Mouse (Mus musculus) neural tube, embryonic 10.5 days (tissue): Measurements from ENCODE around the gene Fancc.

Experiments
- DNase-seq: peaks from one replicate; pipeline ENCODE4 v3.0.0-alpha.2; 2017; ENCODE audit warnings: low spot score; ENCODE audit errors: extremely low spot score

Fancc gene

DNA sequence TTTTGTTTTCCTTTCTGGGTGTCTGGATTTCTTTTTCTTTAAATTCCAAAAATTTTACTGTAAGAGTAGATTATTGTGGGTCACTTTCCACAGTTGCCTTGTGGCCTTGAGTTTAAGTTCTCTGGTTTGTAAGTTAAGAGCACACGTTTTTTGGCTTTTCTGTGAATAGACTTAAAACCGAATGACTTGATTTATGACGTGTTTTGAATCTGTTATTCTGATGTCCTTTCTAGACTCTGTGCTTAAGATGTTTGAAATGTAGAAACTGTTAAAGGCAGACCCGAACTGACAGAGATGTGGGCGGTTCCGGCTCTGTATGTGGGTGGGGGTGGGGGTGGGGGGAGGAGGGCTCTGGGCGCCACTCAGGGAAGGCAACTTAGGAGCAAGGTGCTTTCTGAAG, 250.0 kb downstream of the Fancc start:
- no peak for DNase-seq

- no peak for DNase-seq
These were observed 250.6 kb downstream of the Fancc start for GRCm38 (mm10) chr13:63246332-63246940.

DNA sequence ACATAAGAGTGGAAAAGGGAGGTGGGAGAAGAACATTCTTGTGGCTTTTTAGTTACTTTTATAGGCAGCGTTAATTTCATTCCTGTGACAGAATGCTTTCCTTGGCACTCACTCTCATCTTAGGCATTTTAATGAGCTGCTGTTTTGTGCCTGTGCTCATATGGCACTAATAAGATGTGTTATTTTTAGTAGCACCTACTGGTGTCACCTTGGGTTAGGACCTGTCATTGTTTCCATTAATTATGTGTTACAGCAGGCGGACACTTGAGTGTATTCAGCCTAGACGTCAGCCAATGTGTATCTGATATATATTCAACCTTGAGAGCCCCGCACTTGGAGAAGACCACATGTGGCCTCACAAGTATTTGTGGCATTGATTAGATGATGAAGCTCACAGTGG, 251.3 kb downstream of the Fancc start:
- no peak for DNase-seq

- DNase-seq, result no peak
These were observed 251.9 kb downstream of the Fancc start for GRCm38 (mm10) chr13:63245218-63245617.

GRCm38 (mm10) chr13:63244425-63244824, 252.7 kb downstream of the Fancc start:
- no peak for DNase-seq

DNA sequence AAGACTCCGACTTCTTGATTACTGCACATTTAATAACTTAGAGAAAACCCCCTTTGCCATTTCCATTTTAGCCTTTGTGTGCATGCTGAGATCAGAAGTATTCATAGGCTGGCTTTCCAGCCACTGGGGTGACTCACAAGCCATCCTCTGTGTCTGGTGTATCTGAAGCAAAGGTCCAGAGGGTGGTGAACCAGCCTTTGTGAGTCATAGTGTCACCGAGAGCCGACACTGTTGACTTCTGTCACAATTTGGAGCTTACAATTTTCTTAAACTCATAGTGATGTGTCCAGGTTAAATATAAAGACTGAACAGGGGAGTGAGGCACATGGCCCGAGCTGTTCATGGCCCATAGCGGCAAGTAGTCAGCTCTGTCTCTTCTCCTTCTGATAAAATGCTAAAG, 253.5 kb downstream of the Fancc start:
- DNase-seq, result no peak

- no peak for DNase-seq
These were observed 254.5 kb downstream of the Fancc start for GRCm38 (mm10) chr13:63242401-63243192.

DNA sequence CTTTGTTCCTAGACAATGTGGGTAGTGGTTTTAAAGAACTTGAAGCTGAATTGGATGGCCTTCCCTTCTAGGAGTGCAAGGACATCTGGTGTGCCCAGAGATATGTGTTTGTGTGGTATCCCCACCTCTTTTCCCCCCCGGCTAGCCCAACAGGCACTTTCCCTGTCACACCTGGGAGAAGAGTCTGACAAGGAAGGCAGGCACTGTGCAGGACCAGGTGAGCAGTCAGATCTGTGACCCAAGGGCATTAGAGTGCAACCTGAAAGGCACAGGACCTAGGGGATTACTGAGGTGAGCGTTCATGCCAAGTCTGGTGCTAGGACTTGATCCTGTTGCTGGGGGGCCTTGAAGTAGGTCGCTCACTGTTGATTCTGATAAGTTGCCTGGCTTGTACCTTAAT, 255.4 kb downstream of the Fancc start:
- DNase-seq, result no peak

DNA sequence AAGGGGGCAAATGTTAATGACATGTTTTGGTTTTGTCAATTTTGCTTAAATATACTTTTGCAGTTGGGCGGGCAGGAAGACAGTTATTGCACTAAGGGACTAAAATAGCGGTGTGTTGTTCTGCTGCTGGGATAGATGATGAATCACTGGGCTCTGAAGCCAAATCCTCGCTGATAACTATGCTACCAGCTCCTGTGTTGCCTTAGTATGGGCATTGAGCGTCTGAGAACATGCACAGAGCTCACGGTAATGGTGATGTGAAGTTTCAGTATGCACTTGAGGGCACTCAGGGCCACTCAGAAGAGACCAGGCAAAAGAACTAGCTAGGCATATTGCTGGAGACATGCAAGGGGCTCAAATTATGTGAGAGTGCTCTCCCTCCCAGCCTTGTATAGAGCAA, 256.2 kb downstream of the Fancc start:
- DNase-seq, result no peak

DNA sequence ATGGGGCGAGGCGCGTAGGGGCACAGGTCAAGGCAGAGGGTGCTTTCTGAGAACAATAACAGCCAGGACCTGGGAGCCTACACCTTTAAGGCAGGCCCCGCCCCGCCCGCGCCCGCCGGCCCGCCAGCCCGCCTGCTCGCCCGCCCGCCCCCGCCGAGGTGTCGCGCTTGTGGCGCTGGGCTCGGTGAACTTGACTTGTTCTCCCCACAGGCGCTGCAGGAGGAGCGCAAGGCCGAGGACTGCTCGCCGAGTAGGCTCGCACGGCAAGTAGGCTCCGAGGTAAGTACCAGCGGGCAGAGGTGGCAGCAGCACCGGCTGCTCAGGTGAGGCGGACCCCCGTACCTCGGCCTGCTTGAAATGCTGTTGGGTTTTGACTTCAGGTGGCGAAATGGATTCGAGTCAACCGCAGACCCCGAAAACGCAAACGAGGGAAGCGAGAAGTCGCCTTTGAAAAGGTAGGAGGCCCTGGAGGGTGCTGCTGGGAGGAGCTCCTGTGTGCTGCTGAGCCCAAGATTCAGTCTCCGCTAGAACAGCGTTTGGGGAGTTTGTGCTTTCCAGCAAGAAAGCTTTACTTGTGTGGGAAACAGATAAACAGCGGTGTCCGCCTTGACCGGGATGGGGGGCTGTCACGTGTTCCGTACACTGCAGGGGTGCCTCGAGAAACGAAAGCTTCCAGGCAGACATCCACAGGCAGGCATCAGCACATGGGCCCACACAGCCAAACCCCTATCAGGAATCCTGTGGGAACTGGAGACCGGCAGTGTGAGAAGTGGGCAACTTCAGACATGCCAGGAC, 257.0 kb downstream of the Fancc start:
- DNase-seq, result peak; percentile 77

GRCm38 (mm10) chr13:63239301-63239804, 257.7 kb downstream of the Fancc start:
- DNase-seq, result no peak

DNA sequence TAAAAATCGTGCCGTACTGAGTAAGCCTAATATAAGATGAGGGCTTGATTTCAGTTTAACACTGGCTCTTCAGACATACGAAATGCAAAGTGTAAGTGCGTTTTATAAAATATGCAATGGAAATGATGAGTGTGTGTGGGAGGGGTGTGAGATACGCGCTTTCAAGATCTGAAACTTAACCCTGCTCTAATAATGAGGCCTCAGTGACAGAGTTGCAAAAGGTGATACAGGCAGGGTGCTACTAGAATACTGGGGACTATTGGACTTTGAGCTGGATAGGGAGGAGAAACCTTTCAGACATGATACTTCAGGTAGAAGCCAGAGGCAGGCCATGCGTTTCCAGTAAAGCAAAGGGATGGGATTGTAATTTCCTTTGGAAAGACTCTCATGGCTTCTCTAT, 259.0 kb downstream of the Fancc start:
- DNase-seq, result no peak

DNA sequence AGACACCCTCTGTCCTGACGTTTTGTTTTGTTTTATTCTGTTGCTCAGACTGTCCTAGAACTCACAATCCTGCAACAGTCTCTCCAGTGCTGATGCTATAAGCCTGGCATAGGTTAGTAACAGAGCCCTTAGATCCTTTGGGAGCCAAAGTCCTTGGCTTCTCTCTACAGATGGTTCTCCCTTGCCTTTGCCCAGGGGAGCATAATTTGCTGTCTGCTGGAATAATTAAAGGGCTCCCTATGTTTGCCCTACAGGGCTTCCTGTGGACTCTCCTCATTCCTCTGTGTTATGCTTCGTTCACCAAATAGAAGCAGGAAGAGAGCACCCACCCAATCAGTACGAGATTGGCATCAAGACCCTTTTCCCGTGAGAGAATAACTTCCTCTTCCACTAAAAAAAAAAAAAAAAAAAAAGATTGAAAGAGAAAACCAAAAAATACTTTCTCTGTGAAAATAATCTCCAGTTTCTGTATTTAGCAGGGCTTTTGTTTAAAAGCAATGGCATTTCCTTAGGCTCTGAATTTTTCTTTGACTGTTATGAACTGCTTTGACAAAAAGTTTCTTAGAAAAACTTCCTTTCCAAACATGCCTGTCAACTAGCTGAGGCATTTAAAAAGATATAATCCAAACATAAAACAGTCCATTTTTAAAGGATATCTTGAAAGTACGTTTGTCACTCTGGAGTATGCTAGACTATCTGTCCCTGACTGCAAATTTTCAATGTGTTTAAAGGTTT, 260.8 kb downstream of the Fancc start:
- DNase-seq, result no peak

GRCm38 (mm10) chr13:63235551-63235950, 261.5 kb downstream of the Fancc start:
- no peak for DNase-seq
